Mouse (Mus musculus) T-helper 1 cell (primary cell): Measurements from ENCODE around the gene Cast.

Experiments
- in situ Hi-C: fragments of 300-600 bp; cut with MboI, MseI; formaldehyde crosslinking; loops from one replicate; pipeline ENCODE4 v1.15.1; 2025; ENCODE audit warnings: high pct_unique_total_duplicates

Cast gene

DNA sequence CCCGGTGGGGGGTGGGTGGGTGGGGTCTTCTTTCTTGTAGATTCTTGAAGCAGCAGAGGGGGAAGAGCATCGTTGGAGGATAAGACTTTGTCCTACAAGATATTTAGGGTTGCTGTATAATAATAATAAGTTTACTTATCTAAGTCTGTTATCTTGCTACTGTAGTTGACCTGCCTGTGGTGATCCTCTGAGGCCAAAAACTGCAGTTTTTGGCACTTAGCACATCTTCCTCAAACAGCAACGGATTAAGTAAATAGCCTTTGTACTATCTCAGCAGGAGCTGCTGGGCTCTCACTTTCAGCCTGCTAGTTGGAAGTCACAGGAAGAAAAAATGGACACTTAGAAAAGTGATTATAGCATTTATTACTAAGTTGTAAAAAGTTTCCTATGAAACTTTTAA lies 112.4 kb downstream of the Cast start:
- in situ Hi-C loops: no loop called here

DNA sequence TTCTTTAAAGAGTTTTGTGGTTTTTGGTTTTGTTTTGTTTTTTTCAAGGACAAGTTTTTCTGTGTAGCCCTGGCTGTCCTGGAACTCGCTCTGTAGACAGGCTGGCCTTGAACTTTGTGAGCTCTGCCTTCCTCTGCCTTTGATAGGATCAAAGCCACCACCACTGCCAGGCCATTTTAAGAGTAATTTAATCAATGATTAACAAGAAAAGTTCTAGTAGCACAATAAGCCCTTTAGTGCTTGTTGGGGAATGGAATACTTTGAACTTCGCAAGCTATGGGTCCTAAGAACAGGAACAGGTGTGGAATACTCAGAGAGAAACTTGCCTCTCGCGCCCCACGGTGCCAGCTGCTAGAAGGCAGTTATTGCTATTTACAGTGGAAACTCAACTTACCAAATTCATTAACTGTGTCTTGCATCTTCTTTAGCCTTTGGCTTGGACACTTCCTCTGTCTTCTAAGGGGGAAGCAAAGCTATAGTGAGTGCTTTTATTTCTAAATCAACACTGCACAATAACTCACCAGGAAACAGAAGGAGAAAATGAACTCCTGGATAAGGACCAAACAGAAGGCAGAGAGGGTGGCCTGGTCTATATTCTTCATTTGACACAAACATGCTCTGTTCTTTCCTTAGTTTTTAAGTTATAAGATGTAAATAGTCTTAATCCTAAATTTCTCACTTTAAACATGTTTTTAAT lies 113.0 kb downstream of the Cast start:
- in situ Hi-C loops: no loop called here
